Mouse (Mus musculus) hindbrain, embryonic 14.5 days (tissue): ENCODE measurements around the gene Nrg4. TPM values are rescaled to one million over a fixed set of nuclear protein-coding genes. Genes with fewer than 3 reads are reported as not detected.
A peak's percentile ranks its signal among the peaks of the same experiment; 100 is the strongest.

ENCODE experiments used
- ATAC-seq: fragments of 200-750 bp; cut with Nextera tagmentation; 2 replicates; pipeline ENCODE4 v1.8.0; 2017; ENCODE audit warnings: moderate number of reproducible peaks, mild to moderate bottlenecking, moderate TSS enrichment, moderate library complexity; ENCODE audit not compliant: low FRiP score
- DNase-seq: peaks from one replicate; pipeline ENCODE4 v3.0.0-alpha.2; 2015; ENCODE audit warnings: low spot score
- H3K27ac ChIP-seq: fragments of 300-500 bp; sonication (generic); 2 replicates; pipeline ENCODE4 v1.5.1; 2014; ENCODE audit warnings: mild to moderate bottlenecking, moderate library complexity
- H3K27me3 ChIP-seq: fragments of 300-500 bp; sonication (generic); 2 replicates; pipeline ENCODE4 v1.6.1; 2014; ENCODE audit warnings: mild to moderate bottlenecking, low read length, mixed read lengths; ENCODE audit not compliant: control insufficient read depth, insufficient read depth
- H3K36me3 ChIP-seq: fragments of 300-500 bp; sonication (generic); replicated peaks from 2 replicates; pipeline ENCODE4 v1.6.1; 2014; ENCODE audit not compliant: control insufficient read depth, insufficient read depth
- H3K4me1 ChIP-seq: fragments of 300-500 bp; sonication (generic); replicated peaks from 2 replicates; pipeline ENCODE4 v1.6.1; 2014; ENCODE audit warnings: antibody characterized with exemption, low read length, mixed read lengths; ENCODE audit not compliant: control insufficient read depth, insufficient read depth
- H3K4me2 ChIP-seq: fragments of 300-500 bp; sonication (generic); replicated peaks from 2 replicates; pipeline ENCODE4 v1.6.1; 2014; ENCODE audit warnings: mild to moderate bottlenecking, moderate library complexity
- H3K4me3 ChIP-seq: fragments of 300-500 bp; sonication (generic); replicated peaks from 2 replicates; pipeline ENCODE4 v1.5.1; 2014; ENCODE audit warnings: mild to moderate bottlenecking, low read length
- H3K9ac ChIP-seq: fragments of 300-500 bp; sonication (generic); 2 replicates; pipeline ENCODE4 v1.6.1; 2014
- H3K9me3 ChIP-seq: fragments of 300-500 bp; sonication (generic); 2 replicates; pipeline ENCODE4 v1.6.1; 2016; ENCODE audit warnings: low read length; ENCODE audit not compliant: control insufficient read depth
- WGBS: fragments of 180-500 bp; shearing (Covaris S2); extraction: QIAGEN DNeasy Blood & Tissue Kit; methylation state at CpG from one replicate; pipeline ENCODE4 v1.1.7; 2014; 5-methylcytosine and 5-hydroxymethylcytosine counted together
- polyA plus RNA-seq: library from polyadenylated mRNA; unstranded; fragments of >200 nt; fragmentation: Nextera tagmentation; extraction: Ambion mirVana; gene quantifications from 2 replicates; pipeline ENCODE4 v1.2.1, GENCODE M21; 2014

Gene Nrg4
- polyA plus RNA-seq, 1 experiment from 2014 or later: 1.7 TPM

DNA sequence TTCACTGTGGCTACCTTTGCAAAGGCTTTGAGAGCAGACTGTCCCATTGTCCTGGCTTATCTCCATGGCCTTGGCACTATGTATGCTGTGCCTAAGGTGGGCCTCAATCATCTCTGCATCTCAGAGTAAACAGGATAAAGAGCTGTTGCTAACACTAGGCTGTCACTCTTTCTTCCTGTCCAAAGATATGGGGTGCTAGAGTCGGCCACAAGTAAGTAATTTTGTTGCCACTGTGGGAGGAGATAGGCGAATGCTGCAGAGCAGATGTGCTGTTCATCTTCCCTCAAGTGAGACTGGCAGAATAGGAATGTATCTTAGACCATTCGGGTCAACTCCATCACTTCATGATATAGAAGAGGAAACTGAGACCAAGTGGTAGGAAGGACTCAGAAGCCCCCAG lies 28.0 kb upstream of the Nrg4 start:
- no peak overlapping the region for H3K27ac ChIP-seq
- no peaks in the 10 kb centered on the region for H3K36me3 ChIP-seq
- no peaks in the 10 kb centered on the region for H3K4me1 ChIP-seq
- no peaks in the 10 kb centered on the region for H3K27me3 ChIP-seq
- H3K4me3 ChIP-seq: no peak overlapping the region
- H3K4me2 ChIP-seq: no peak overlapping the region
- ATAC-seq (no peak), DNase-seq (no peak)
- 53% methylated on average over 3 of the region's 3 CpGs for WGBS
- H3K9ac ChIP-seq: no peak overlapping the region
- H3K9me3 ChIP-seq: no peaks in the 10 kb centered on the region

DNA sequence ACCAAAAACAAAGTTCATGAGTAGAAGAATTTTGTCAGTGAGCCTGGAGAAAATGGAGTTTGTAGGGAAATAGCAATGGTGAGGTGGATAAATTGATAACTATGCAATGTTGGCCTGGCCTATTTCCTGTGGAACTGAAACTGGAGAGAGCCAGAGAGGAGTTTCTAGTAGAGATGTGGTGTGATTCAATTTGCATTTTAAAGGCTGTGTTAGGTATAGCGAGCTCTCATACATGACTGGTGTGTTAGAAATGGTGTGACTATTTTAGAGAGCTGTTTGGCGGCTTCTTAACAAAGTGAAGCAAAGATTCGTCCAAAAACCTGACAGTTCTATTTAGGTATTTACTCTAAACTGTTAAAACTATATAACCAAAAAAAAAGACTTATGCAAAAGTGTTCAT lies 22.0 kb upstream of the Nrg4 start:
- DNase-seq (no peak), ATAC-seq (no peak)
- WGBS: 84% methylated on average over 3 of the region's 3 CpGs
- H3K27me3 ChIP-seq: no peaks in the 10 kb centered on the region
- no peak overlapping the region for H3K27ac ChIP-seq
- H3K4me3 ChIP-seq: no peak overlapping the region
- H3K4me2 ChIP-seq: no peak overlapping the region
- no peaks in the 10 kb centered on the region for H3K9me3 ChIP-seq
- H3K4me1 ChIP-seq: no peaks in the 10 kb centered on the region
- H3K9ac ChIP-seq: no peak overlapping the region
- no peaks in the 10 kb centered on the region for H3K36me3 ChIP-seq

DNA sequence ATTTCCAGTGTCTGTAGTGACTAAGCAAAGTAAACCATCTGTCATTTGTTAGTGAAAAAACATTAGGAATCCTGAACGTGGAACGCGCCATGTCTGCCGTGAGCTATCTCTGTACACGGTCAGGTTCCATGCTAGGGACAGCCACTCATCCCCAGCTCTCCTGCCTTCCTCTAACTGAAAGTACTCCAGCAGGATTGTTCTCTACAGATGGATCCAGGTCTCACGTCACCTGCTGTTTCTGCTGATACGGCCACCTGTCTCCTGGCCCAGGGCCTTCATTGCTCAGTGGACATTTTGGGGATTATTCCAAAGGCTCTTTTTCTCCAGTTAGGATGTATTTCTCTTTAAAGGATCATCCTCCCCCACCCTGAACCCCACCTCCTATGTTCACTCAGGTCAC lies 18.7 kb upstream of the Nrg4 start:
- no peak for DNase-seq
- Histone ChIP-seq H3K27ac (no peak overlapping the region), H3K27me3 (no peaks in the 10 kb centered on the region), H3K9me3 (no peaks in the 10 kb centered on the region), H3K4me3 (no peak overlapping the region), H3K36me3 (no peaks in the 10 kb centered on the region), H3K4me1 (no peaks in the 10 kb centered on the region), H3K9ac (no peak overlapping the region), H3K4me2 (no peak overlapping the region)
- no peak for ATAC-seq
- 95% methylated on average over 7 of the region's 7 CpGs for WGBS

DNA sequence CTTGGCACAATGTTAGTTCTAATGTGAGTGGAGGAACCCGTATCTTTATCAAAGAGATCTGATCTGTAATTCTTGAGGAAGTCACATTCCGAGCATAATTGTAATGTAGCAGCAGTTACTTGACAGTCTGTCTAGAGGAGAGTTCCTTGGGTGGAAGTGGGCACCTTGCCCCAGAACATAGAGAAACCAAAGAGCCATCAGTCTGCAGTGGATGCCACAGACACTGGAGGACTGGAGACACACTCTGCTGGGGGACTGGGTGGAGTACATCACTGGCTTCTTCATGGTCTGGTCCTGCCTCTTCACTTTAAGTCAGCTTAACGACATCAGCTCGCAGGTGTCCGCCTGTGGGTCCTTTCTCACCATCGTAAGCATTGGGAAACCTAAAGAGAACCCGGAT lies 17.5 kb upstream of the Nrg4 start:
- 86% methylated on average over 7 of the region's 7 CpGs for WGBS
- H3K9ac ChIP-seq: no peak overlapping the region
- H3K36me3 ChIP-seq: no peaks in the 10 kb centered on the region
- ATAC-seq (no peak), DNase-seq (no peak)
- no peaks in the 10 kb centered on the region for H3K4me1 ChIP-seq
- H3K4me3 ChIP-seq: no peak overlapping the region
- no peaks in the 10 kb centered on the region for H3K9me3 ChIP-seq
- H3K27ac ChIP-seq: no peak overlapping the region
- no peak overlapping the region for H3K4me2 ChIP-seq
- no peaks in the 10 kb centered on the region for H3K27me3 ChIP-seq

DNA sequence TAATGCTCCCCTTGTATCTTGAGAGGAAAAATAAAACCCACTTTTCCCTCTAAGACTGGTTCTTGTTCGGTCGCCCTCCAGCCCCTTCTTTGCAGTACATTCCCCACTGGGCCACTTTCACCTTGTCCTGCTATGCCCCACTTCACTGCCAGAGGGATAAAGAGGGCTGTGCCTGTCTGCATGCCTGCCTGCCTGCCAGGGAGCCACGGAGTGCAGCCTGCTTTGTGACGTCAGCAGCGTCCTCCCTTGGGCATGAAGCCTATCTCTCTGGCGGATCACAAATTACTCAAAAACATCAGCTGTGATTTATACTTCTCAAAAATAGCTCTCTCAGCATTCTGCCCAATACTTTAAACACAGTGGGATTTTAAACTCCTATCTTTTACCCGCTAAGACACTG lies 6.3 kb upstream of the Nrg4 start:
- WGBS: 29% methylated on average over 7 of the region's 7 CpGs
- Histone ChIP-seq H3K27me3 (0 out of 2 replicates have a peak, but pooled peaks cover 4% of the 10 kb centered on the region), H3K9ac (no peak overlapping the region), H3K4me2 (peak overlapping the region; percentile 19; the same call in 1 of the 2 replicates), H3K4me1 (peaks cover 11% of the 10 kb centered on the region), H3K27ac (no peak overlapping the region), H3K36me3 (no peaks in the 10 kb centered on the region), H3K4me3 (no peak overlapping the region), H3K9me3 (no peaks in the 10 kb centered on the region)
- no peak for ATAC-seq
- DNase-seq: no peak

DNA sequence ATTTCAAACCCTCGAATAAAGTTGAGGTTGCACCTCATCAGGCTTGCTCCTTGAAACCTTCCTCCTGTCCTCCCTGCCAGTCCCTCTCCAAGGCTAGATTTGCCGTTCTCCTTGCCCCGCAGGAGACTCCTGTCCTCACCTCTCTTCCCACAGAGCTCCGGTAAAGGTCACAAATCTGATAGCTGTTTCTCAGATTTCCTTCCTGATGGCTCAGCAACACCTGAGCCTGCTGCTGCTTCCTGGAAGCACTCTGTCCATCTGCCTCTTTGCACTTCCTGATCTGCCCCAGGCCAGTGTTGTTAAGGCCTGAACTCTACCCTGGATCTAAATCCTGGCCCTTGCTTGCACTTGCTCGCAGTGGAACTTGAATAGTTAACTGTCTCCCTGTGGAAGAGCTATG lies 5.8 kb upstream of the Nrg4 start:
- Histone ChIP-seq H3K4me2 (peak overlapping the region; percentile 19; the same call in 1 of the 2 replicates), H3K27me3 (0 out of 2 replicates have a peak, but pooled peaks cover 6% of the 10 kb centered on the region), H3K9ac (peak overlapping the region; percentile 10; the same call in 1 of the 2 replicates), H3K36me3 (no peaks in the 10 kb centered on the region), H3K4me1 (peaks cover 14% of the 10 kb centered on the region), H3K27ac (no peak overlapping the region), H3K4me3 (no peak overlapping the region), H3K9me3 (no peaks in the 10 kb centered on the region)
- ATAC-seq (no peak), DNase-seq (no peak)
- 46% methylated on average over 5 of the region's 5 CpGs for WGBS

DNA sequence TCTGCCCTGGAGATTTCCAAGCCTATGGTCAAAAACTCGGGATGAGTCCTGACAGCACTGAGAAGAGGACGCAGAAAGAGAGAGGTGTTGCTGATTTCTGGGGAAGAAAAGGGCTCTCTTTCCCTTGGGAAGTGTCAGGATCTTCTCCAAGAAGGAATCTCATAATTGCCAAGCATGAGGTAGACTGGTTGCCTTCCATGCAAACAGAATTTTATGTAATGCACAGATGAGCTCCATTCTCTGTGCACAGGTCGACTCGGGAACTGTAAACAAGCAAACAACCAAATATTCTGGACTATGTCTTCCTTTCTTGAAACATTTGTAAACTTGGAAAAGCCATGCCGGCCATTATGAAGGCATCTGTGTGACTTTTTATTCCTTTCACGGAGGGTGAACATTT lies 2.8 kb upstream of the Nrg4 start:
- Histone ChIP-seq H3K4me2 (no peak overlapping the region), H3K9me3 (no peaks in the 10 kb centered on the region), H3K9ac (no peak overlapping the region), H3K36me3 (no peaks in the 10 kb centered on the region), H3K27me3 (0 out of 2 replicates have a peak, but pooled peaks cover 6% of the 10 kb centered on the region), H3K4me3 (no peak overlapping the region), H3K4me1 (peaks cover 18% of the 10 kb centered on the region), H3K27ac (no peak overlapping the region)
- ATAC-seq (no peak), DNase-seq (no peak)
- 77% methylated on average over 6 of the region's 6 CpGs for WGBS

DNA sequence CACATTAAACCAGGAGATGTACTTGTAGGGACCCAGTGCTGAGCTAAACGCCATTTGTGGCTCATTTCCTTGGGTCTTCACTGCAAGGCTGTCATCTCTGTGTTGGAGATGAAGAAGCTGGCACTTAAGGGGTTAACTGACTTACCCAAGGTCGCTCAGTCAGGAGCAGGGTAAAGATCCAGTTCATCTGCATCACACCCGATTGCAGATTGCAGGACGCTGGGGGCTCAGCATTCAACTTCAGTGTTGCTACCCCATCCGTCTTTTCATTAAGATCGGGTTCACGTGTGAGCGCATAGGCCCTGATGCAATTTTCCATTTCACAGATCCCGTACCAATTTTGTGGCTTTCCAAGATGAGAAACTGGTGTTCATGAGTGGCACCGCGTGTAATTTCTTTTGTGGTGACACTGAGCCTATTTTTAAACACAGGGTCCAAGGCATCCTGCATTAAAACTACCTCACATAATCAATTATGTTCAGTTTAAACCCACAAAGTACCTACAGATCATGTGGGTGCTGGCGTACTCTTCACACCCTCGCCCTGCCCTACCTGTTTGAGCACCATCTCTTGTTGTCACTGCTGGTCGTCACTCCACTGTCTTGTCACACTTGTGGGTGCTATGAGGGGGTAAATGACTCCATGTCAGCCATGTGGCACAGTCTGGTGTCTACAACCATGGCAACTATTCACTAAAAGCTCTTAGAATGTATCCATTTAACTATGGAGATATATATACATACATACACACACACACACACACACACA lies 1.7 kb upstream of the Nrg4 start:
- Histone ChIP-seq H3K9me3 (no peaks in the 10 kb centered on the region), H3K4me3 (peak overlapping the region; percentile 75; the same call in 1 of the 2 replicates), H3K36me3 (no peaks in the 10 kb centered on the region), H3K4me1 (peaks cover 18% of the 10 kb centered on the region), H3K4me2 (peak overlapping the region; percentile 74), H3K27ac (no peak overlapping the region), H3K27me3 (0 out of 2 replicates have a peak, but pooled peaks cover 6% of the 10 kb centered on the region), H3K9ac (peak overlapping the region; percentile 28; the same call in 1 of the 2 replicates)
- ATAC-seq (no peak), DNase-seq (no peak)
- 22% methylated on average over 14 of the region's 14 CpGs for WGBS

DNA sequence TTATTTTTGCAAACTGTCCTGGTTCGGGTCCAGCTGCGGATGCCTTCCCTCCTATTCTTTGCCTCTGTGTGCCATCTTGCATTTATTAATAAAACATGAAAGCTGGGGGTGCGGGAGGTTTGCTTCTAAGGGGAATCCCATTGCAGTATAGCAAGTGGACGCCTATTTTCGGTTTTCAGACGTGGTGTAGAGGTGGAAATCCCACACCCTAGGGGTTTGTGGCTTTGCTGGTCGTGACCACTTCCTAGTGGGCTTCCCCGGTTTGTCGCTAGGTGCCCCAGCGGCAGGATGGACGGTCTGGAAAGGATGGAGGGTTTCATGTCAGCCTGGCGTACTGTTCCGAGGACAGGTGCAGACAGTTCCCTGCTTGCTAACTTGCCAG lies 581 bp upstream of the Nrg4 start:
- WGBS: 1% methylated on average over 13 of the region's 13 CpGs
- H3K27me3 ChIP-seq: 0 out of 2 replicates have a peak, but pooled peaks cover 6% of the 10 kb centered on the region
- H3K4me3 ChIP-seq: peak overlapping the region; percentile 75
- H3K4me1 ChIP-seq: peaks cover 10% of the 10 kb centered on the region
- peak overlapping the region; percentile 81; the same call in 1 of the 2 replicates for H3K27ac ChIP-seq
- peak overlapping the region; percentile 74 for H3K4me2 ChIP-seq
- ATAC-seq: peak; percentile 18; the same call in 1 of the 2 replicates
- no peaks in the 10 kb centered on the region for H3K36me3 ChIP-seq
- H3K9me3 ChIP-seq: no peaks in the 10 kb centered on the region
- DNase-seq: peak; percentile 60
- peak overlapping the region; percentile 82 for H3K9ac ChIP-seq
